Mouse (Mus musculus) adrenal gland, postnatal 25 days (tissue): ENCODE data around the gene Nmnat3. TPM values are rescaled to one million over a fixed set of nuclear protein-coding genes. Genes with fewer than 3 reads are reported as not detected.

Source experiments
- DNase-seq: peaks from one replicate; pipeline ENCODE4 v3.0.0; 2021; ENCODE audit warnings: mixed read lengths
- total RNA-seq: library from RNA; stranded (reverse); gene quantifications from 2 replicates; pipeline ENCODE4 v1.2.3, GENCODE M21; 2021

Nmnat3 gene
- total RNA-seq, 1 experiment from 2014 or later, result 19.0 TPM

DNA sequence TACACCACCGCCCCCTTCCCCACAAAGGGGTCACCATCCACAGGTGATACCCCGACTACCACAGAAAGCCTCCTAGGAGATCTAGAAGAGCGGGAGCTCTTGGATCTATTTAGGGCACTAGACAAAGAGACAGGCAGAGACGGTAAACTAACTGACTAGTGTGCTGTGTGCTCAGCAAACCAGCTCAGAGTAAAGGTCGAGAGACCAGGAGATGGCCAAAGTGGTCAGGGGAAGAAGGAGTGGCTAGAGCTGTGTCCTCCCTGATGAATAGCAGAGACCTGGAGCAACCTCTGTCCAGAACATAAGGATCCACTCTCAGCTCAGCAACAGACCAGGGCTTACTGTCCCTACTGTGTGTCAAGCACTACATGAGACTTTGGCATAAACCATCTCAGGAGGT is 135.4 kb downstream of the Nmnat3 start, which contains the start of gene Rbp1:
Rbp1 (plus strand) TSS at position 306 of the 400 bp plus-strand sequence.
- DNase-seq, result no peak

- DNase-seq, result no peak
Measured at GRCm38 (mm10) chr9:98423691-98424090, 136.5 kb downstream of the Nmnat3 start.

- DNase-seq, result no peak
Measured at GRCm38 (mm10) chr9:98424291-98424690, 137.1 kb downstream of the Nmnat3 start.

DNA sequence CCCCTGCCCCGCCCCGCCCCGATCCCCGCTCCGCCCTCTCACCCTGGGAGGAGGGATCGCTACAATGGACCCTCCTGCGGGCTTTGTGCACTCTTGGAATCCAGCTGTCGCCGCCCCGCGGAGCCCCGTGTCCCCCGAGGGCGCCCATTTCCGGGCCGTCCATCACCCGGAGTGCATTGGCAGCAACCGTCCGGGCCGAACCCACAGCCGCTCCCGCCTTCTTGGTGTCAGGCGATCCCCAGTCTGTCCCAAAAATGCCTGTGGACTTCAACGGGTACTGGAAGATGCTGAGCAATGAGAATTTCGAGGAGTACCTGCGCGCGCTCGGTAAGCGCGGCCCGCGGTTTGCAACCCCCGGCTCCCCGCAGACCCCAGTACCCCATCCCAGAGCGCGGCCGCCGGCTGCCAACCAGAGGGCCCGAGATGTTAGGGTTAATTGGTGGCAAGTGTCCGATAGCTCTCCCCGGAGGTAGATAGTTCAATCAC is 137.5 kb downstream of the Nmnat3 start:
- peak; percentile 32 for DNase-seq

DNA sequence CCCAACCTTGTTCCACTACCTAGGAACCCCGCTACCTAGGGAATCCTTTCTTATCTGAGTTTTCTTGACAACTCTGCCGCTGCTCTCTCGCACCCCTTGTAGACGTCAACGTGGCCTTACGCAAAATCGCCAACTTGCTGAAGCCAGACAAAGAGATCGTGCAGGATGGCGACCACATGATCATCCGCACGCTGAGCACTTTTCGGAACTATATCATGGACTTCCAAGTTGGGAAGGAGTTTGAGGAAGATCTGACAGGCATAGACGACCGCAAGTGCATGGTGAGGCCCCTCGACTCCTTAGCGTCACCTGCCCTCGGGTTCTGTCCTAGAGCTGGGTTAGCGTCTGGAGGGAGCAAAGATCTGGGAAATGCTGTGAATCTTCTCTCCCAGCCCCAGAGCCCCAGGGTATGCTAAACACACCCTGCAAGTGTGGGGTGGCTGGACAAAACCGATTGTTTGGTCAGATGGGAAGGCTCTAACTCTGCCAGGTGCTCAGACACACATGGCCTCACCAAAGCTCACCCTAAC is 138.2 kb downstream of the Nmnat3 start:
- no peak for DNase-seq

DNA sequence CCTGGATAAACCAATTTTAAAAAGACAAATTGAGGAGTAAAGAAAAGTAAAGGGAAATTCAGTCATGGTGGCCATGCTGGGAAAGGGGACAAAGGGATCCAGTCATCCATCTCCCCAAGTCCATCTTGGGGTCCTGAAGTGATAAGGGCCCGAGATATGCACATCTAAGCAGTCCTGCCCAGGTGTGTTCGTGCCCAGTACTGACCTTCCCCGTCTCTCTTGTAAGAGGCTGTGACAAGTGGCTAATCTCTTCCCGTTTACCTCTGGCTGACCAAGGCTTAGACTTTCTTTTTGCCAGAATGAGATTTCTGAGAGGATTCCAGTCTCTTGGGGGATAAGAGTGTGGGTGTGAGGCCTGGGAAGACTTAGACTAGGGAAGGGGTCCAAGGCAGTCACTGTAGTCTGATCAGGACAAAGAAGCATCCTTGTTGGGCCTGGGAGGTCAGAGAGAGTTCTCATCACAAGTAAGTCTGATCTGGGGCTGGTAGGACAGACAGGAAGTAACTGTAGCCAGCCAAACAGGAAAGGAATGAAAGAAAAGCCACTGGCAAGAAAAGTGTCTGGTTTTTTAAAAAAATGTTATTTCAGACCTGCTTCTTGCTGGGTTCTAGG is 140.8 kb downstream of the Nmnat3 start:
- no peak for DNase-seq

GRCm38 (mm10) chr9:98428783-98429182 is 141.5 kb downstream of the Nmnat3 start:
- no peak for DNase-seq

- DNase-seq, result no peak
Measured at GRCm38 (mm10) chr9:98429806-98430205, 142.6 kb downstream of the Nmnat3 start.

DNA sequence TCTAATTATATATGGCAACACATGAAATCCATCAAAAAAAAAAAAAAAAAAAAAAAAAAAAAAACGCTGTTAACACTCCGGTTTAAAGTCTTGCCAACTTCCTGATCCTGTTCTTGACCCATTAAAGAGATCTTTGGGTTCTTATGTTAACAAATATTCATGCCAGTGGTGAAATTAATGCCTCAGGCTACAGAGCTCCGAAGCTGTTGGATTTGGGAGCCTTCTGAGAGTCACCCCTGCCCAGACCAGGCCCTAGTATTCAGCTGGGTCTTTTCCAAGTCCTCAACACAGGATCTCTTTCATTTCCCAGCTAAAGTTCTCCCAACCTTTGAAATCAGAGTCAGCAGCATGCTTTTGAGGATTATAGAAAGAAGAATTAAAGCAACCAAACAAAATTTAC is 143.3 kb downstream of the Nmnat3 start:
- DNase-seq, result no peak

- DNase-seq, result no peak
Measured at GRCm38 (mm10) chr9:98433021-98433420, 145.8 kb downstream of the Nmnat3 start.

DNA sequence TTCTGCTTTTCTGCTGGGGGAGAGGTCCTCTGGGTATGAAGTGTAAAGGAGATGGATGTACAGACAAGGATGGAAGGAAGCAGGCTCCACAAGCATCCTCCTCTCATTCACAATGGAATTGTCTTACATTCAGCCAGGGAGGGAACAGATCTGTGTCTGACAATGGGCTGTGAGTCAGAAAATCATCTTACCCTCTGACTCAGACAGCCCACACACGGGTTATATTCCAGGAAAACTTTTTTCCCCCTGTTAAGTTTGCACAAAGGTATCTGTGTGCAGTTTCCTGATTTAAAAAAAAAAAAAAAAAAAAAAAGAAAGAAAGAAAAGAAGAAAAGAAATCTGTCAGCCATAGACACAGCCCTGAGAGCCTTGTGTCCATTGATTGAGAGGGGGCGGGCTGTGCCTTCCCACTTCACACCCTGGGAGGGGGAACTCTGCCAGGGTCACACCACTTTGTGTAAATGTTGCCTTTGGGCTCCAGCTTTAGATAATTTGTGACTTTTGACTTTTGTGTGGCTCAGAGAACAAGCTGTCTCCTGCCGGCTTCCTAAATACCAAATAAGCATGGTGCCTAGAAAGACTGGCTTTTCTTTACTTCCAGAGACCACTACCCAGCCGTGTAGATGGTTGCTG is 146.8 kb downstream of the Nmnat3 start:
- no peak for DNase-seq

GRCm38 (mm10) chr9:98437819-98438218 is 150.6 kb downstream of the Nmnat3 start:
- no peak for DNase-seq

DNA sequence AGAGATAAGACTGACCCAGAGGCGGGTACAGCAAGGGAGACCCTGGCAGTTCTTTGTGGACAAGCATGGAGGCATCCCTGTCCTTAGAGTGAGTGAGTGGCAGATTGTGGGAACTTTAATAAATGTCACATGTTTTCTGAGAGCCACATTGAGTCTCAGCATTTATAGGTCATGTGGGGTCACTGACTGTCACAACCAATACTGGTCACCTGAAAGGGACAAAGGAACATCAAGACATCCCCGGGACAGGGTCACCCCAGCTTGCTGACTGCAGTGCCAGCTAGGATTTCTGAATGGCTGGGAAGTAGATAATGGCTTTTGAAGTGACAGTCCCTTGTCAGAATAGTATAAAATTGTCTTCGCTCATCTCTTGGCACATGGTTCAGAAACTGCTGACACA is 151.9 kb downstream of the Nmnat3 start:
- no peak for DNase-seq

DNA sequence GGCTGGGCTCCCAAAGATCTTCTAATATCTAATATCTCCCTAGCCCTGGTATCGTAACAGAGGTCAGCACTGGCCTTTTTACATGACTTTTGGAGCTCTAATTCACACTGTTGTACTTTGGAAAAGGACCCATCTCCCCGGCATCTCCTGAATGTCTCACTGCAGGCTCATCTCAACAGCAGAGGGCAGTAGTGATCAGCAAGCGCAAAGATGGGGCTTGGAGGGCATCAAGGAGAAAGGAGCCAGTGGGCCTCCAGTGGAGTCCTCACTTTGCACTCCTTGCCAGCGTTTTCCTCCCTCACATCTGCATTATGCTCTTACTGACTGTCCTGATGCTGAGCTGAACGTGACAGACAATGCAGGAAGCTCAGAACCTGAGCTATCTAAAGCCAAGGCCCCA is 155.4 kb downstream of the Nmnat3 start:
- peak; percentile 17 for DNase-seq

DNA sequence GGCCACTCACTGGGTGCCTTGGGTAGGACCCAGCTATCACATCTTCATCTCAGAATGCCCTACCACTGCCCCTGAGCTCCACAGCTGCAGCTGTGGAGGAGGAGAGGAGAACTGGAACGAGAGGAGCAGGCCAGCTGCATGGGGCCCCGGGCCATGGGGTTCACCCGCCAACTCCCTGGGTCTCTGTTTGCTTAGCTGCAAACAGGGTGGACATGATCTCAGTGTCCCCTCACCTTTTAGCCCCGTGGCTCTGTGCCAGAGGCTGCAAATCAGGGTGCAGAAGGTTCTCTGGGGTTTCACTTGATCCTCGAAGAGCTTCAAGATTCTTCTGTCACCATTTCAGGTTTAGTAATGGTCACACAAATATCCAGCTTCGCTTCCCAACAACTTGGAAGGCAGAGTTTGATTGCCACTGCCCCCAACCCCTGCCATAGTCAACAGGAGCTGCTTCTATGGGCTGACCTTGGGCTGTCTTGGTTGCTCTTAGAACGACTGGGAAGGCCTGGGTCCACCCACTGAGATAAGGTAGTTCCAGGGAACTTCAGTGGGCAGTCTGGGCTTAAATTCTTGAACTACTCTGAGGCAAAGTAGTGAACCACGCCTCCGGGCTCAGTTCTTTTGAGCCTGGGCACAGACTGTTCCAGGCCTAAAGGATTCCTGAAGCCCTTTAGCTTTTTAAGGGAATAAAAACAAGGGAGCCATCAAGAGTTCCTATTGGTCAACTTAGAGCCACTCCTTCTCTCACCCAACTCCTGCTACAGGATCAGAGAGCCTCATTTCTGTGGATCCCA is 158.3 kb downstream of the Nmnat3 start:
- DNase-seq, result no peak

- DNase-seq, result no peak
Measured at GRCm38 (mm10) chr9:98450976-98451375, 163.7 kb downstream of the Nmnat3 start.

DNA sequence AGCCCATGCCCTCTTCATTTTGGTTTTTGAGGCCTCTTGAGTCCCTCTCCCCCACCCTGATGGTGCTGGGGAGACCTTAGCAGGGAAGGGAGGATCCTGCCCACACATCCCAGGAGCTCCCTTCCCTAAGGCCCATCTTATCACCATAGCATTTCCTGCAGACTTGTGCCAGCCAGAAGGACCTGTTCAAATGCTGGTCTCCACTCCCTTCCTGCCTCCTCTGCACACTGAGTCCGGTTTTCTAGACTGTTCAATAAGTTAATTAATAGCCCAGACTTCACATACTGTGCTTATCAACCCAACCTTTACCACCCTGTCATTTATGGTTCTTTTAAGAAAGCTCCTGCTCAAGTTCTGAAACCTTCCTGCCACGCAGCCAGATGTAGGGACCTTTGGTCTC is 179.5 kb downstream of the Nmnat3 start:
- no peak for DNase-seq

Other genes starting within 250 kb of the Nmnat3 start
- gene Rbp1, start 135.5 kb downstream of the Nmnat3 start, total RNA-seq, result 2.5 and 5.2 TPM in 2 replicates
- not detected in 2 replicates for gene Rbp2, start 198.7 kb downstream of the Nmnat3 start, total RNA-seq